Mouse (Mus musculus) CD4-positive, CD25-positive, alpha-beta regulatory T cell, adult 4 months (primary cell): ENCODE measurements at regions not wholly inside any gene's neighbourhood (a gene's known extent, or its start where the extent isn't known, plus 50 kb on each side); places are given as distances from the start of the nearest gene placed in this dataset.

Experiments
- ATAC-seq: one replicate; pipeline ENCODE4 v1.8.0; 2017

DNA sequence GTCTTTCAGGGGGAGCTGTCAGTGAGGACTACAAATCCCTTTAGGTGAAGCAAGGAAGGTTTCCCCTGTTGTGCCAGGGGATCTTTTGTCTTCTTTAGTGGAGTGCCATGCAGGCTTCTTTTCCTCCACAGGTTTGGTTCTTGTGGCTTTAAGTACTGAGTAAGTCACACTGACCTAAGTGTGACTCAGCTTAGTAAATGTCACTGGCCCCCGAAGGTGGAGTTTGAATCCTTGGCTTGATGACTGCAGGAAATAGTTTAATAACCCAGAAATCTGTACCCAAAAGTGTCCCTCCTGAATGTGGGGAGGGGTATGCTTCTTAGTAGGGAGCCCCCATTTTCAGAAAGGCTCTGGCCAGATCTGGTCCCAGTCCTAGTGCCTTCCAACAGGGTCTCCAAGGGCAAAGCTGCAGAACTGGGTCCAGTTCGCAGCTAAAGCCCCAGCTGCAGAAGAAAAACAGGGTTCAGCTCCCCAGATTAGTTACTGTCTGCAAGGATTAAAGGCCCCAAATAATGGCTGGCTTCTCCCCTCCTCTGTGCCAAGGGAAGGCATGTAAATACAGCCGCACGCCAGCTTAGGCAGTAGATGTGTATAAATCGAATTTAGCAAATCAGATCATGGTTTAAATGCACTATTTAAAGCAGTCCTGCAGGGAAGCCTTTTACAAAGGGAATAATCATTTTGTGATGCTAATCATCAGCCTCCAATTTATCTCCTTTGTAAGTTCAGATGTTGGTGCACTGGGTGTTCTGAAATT, 51.6 kb upstream of the Polg start:
- no peak for ATAC-seq

DNA sequence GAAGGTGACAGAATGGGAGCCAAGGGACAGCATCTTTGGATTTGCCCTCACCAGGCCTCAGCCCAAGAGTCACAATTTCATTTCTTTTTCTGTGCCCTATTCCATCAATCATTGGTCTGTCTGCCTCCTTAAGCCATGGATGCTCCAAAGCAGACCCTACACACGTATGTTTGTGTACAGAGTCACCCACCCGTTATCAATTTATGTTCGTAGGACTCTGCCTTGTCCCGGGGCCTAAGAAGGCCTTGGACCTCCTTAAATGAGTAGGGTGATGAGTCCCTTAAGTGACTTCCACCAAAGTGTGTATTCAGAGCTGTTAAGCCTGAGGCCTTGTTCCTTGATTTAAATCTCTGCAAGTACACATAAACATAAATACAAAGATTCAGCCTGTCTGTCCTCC, 50.1 kb upstream of the Polg start:
- no peak for ATAC-seq
